Mouse (Mus musculus) CH12.LX (cell line): Measurements from ENCODE around the gene Foxred2.
A peak's percentile ranks its signal among the peaks of the same experiment; 100 is the strongest.

Experiments used
- CHD1 ChIP-seq: IDR thresholded peaks from 2 replicates; pipeline ENCODE4 v1.6.1; 2012; ENCODE audit warnings: low read depth, low read length, improper control_type of control experiment, inconsistent platforms
- CTCF ChIP-seq, 2 experiments: IDR thresholded peaks in 1 of 2; conservative IDR thresholded peaks in 1 of 2; 2 replicates each; pipeline ENCODE4 v1.5.1; 2011 to 2012; ENCODE audit warnings: low read depth in 2 of 2, low read length in 2 of 2, improper control_type of control experiment in 1 of 2, inconsistent platforms in 1 of 2, mild to moderate bottlenecking in 1 of 2, moderate library complexity in 1 of 2
- EP300 ChIP-seq: IDR thresholded peaks from 2 replicates; pipeline ENCODE4 v1.6.1; 2011; ENCODE audit warnings: low read length, improper control_type of control experiment
- GABPA ChIP-seq: IDR thresholded peaks from 2 replicates; pipeline ENCODE4 v1.6.1; 2012; ENCODE audit warnings: low read depth, low read length, improper control_type of control experiment, inconsistent platforms; ENCODE audit not compliant: insufficient replicate concordance
- MAFK ChIP-seq: IDR thresholded peaks from 2 replicates; pipeline ENCODE4 v1.6.1; 2011; ENCODE audit warnings: low read length, improper control_type of control experiment; ENCODE audit not compliant: insufficient replicate concordance
- MXI1 ChIP-seq: IDR thresholded peaks from 2 replicates; pipeline ENCODE4 v1.6.1; 2011; ENCODE audit warnings: mild to moderate bottlenecking, low read depth, low read length, improper control_type of control experiment
- NELFE ChIP-seq: IDR thresholded peaks from 2 replicates; pipeline ENCODE4 v1.6.1; 2011; ENCODE audit warnings: low read depth, low read length, improper control_type of control experiment
- POLR2A ChIP-seq: IDR thresholded peaks from 2 replicates; pipeline ENCODE4 v1.6.1; 2011; ENCODE audit warnings: low read depth, mild to moderate bottlenecking, improper control_type of control experiment, low read length
- POLR2AphosphoS2 ChIP-seq: IDR thresholded peaks from 2 replicates; pipeline ENCODE4 v1.6.1; 2011; ENCODE audit warnings: low read depth, low read length, improper control_type of control experiment
- TCF12 ChIP-seq: IDR thresholded peaks from 2 replicates; pipeline ENCODE4 v1.6.1; 2014; ENCODE audit warnings: low read depth, mild to moderate bottlenecking, inconsistent platforms, low read length, improper control_type of control experiment
- UBTF ChIP-seq: IDR thresholded peaks from 2 replicates; pipeline ENCODE4 v1.6.1; 2012; ENCODE audit warnings: low read depth, mild to moderate bottlenecking, inconsistent platforms, low read length, improper control_type of control experiment, moderate library complexity
- USF1 ChIP-seq: IDR thresholded peaks from 2 replicates; pipeline ENCODE4 v1.6.1; 2014; ENCODE audit warnings: low read depth, mild to moderate bottlenecking, inconsistent platforms, low read length, improper control_type of control experiment
- ZC3H11A ChIP-seq: IDR thresholded peaks from 2 replicates; pipeline ENCODE4 v1.6.1; 2012; ENCODE audit warnings: low read depth, mild to moderate bottlenecking, inconsistent platforms, low read length, improper control_type of control experiment

- TF ChIP-seq POLR2A = 0 out of 2 replicates have a peak, but pooled peaks have one; percentile 49
- no peak for TF ChIP-seq GABPA
- no peak for TF ChIP-seq USF1
- TF ChIP-seq CTCF (conservative IDR thresholded peaks at IDR 0.05 in 1 of 2, IDR thresholded peaks at IDR 0.05 in 1 of 2; ENCODE audit: low read depth in 2 of 2, low read length in 2 of 2) = no peak
- peak; percentile 41; the same call in 1 of the 2 replicates for TF ChIP-seq POLR2AphosphoS2
- no peak for TF ChIP-seq TCF12
- TF ChIP-seq EP300 = no peak
- TF ChIP-seq MAFK = no peak
- TF ChIP-seq ZC3H11A = no peak
- no peak for TF ChIP-seq MXI1
- TF ChIP-seq CHD1 = no peak
- TF ChIP-seq NELFE = no peak
- TF ChIP-seq UBTF = no peak
These were observed 1.5 kb upstream of the Foxred2 start for GRCm38 (mm10) chr15:77958071-77958470.
